Mouse (Mus musculus) thymus, postnatal 36 days (tissue): ENCODE measurements around the gene Tmem101.

ENCODE experiments used
- DNase-seq, 2 experiments: peaks; one replicate each; pipeline ENCODE4 v3.0.0; 2022; ENCODE audit warnings: mixed read lengths in 2 of 2

Tmem101 gene

GRCm38 (mm10) chr11:102147213-102147989 is 8.8 kb downstream of the Tmem101 start:
- DNase-seq, result no peak

- no peak for DNase-seq
Observed at GRCm38 (mm10) chr11:102146531-102146930, 9.7 kb downstream of the Tmem101 start.

GRCm38 (mm10) chr11:102146005-102146404 is 10.2 kb downstream of the Tmem101 start:
- DNase-seq, result no peak

- no peak for DNase-seq
Observed at GRCm38 (mm10) chr11:102145471-102146001, 10.7 kb downstream of the Tmem101 start, which contains the start of gene Nags. Gene Nags (plus strand): TSS chr11:102145513.

- no peak for DNase-seq
Observed at GRCm38 (mm10) chr11:102144957-102145470, 11.2 kb downstream of the Tmem101 start.

GRCm38 (mm10) chr11:102142355-102142754 is 13.8 kb downstream of the Tmem101 start:
- no peak for DNase-seq

- DNase-seq, result peak in 1 of 2 experiments; percentile 35
Observed at GRCm38 (mm10) chr11:102140508-102140907, 15.7 kb downstream of the Tmem101 start.

- DNase-seq, result peak; percentile 46 to 48
Observed at GRCm38 (mm10) chr11:102138447-102138740, 17.8 kb downstream of the Tmem101 start.

GRCm38 (mm10) chr11:102137625-102138446 is 18.4 kb downstream of the Tmem101 start:
- DNase-seq, result no peak

- DNase-seq, result no peak
Observed at GRCm38 (mm10) chr11:102134516-102134915, 21.7 kb downstream of the Tmem101 start.

- DNase-seq, result no peak
Observed at GRCm38 (mm10) chr11:102117386-102117785, 38.8 kb downstream of the Tmem101 start.

- DNase-seq, result no peak
Observed at GRCm38 (mm10) chr11:102116241-102116640, 40.0 kb downstream of the Tmem101 start.

- no peak for DNase-seq
Observed at GRCm38 (mm10) chr11:102111576-102111975, 44.6 kb downstream of the Tmem101 start.

- no peak for DNase-seq
Observed at GRCm38 (mm10) chr11:102107732-102108131, 48.5 kb downstream of the Tmem101 start, which contains the start of gene Pyy. Gene Pyy (minus strand): TSS chr11:102107832.

- no peak for DNase-seq
Observed at GRCm38 (mm10) chr11:102106911-102107310, 49.3 kb downstream of the Tmem101 start.
